Mouse (Mus musculus): Measurements from ENCODE around the gene Gcn1l1.

DNA sequence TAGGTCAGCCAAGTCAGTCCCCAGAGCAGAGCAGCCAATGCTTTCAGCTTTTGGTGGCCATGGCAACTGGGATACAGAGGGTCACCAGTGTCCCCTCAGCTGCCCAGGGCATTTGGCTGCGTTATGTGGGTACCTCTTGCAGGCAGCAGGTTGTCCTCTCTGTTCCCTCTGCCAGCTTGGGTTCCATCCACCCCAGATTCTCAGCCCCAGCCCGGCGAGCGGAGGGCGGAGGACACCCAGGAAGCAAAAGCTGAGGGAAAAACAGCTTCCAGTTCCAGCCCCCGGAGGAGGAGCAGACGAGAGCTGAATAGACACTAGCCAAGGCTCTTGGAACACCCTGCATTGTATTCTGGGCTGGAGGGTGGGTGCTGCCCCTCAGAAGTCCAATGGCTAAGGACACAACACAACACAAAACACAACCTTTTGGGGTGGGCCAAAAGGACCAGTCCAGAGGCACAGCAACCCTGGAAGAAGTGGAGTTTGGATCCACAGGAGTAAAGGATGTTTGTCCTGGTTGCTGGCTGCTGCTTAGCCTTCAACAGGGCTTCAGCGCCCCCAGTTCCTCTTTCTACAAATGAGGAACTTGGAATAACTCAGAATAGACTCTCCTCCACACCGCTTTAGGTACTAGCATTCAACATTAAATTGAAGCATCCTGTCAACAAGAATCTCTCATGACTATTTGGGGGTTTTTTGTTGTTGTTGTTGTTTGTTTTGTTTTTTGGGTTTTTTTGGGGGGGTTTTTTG is 58.8 kb downstream of the Gcn1l1 start:
- no peak for TF ChIP-seq CTCF (IDR thresholded peaks at IDR 0.05 in 2 of 3, conservative IDR thresholded peaks at IDR 0.05 in 1 of 3; ENCODE audit: control insufficient read depth in 1 of 3, insufficient read depth in 1 of 3, low read depth in 2 of 3, low read length in 3 of 3, poor library complexity in 1 of 3, severe bottlenecking in 1 of 3)
- TF ChIP-seq HCFC1 (IDR thresholded peaks at IDR 0.05; ENCODE audit: low read depth, low read length) = no peak
